Mouse (Mus musculus): ENCODE data around the gene 2210418O10Rik. TPM values are rescaled to one million over a fixed set of nuclear protein-coding genes. Genes with fewer than 3 reads are reported as not detected.

Gene 2210418O10Rik
- 0.25 TPM in 1 of 2 replicates, not detected in the other for total RNA-seq (2023)

GRCm38 (mm10) chr2:176226269-176226668 is at the start of gene 2210418O10Rik:
TSS of gene 2210418O10Rik (plus strand) at chr2:176226569.

Other genes with a start within 250 kb of the 2210418O10Rik start
- not detected in 2 replicates for gene Gm2004, start 76.7 kb upstream of the 2210418O10Rik start, total RNA-seq (2023)
- gene Gm11009, start 92.9 kb downstream of the 2210418O10Rik start, total RNA-seq (2023) = not detected in 2 replicates
- gene Gm14435, start 197.0 kb downstream of the 2210418O10Rik start, total RNA-seq (2023) = not detected in 2 replicates